Mouse (Mus musculus): Measurements from ENCODE around the gene Dcps.

Gene Dcps

GRCm38 (mm10) chr9:35131637-35132397 is 44.0 kb downstream of the Dcps start:
- no peak for DNase-seq (ENCODE audit: low spot score)

- no peak for DNase-seq (ENCODE audit: low spot score)
These were observed 46.9 kb downstream of the Dcps start for GRCm38 (mm10) chr9:35128995-35129418.

- DNase-seq (ENCODE audit: low spot score): no peak
These were observed 47.3 kb downstream of the Dcps start for GRCm38 (mm10) chr9:35128564-35128963.

- DNase-seq (ENCODE audit: low spot score): no peak
These were observed 48.3 kb downstream of the Dcps start for GRCm38 (mm10) chr9:35127561-35127960.

- DNase-seq (ENCODE audit: low spot score): no peak
These were observed 48.7 kb downstream of the Dcps start for GRCm38 (mm10) chr9:35127147-35127546.

- DNase-seq (ENCODE audit: low spot score): no peak
These were observed 51.2 kb downstream of the Dcps start for GRCm38 (mm10) chr9:35124678-35124955.

- DNase-seq (ENCODE audit: low spot score): no peak
These were observed 51.8 kb downstream of the Dcps start for GRCm38 (mm10) chr9:35123804-35124677.

- DNase-seq (ENCODE audit: low spot score): no peak
These were observed 52.4 kb downstream of the Dcps start for GRCm38 (mm10) chr9:35123456-35123803.

GRCm38 (mm10) chr9:35122551-35123266 is 53.2 kb downstream of the Dcps start:
- no peak for DNase-seq (ENCODE audit: low spot score)

- no peak for DNase-seq (ENCODE audit: low spot score)
These were observed 56.7 kb downstream of the Dcps start, which contains the start of gene St3gal4 for GRCm38 (mm10) chr9:35119168-35119567. St3gal4 (minus strand) TSS chr9:35119268.

- no peak for DNase-seq (ENCODE audit: low spot score)
These were observed 57.3 kb downstream of the Dcps start for GRCm38 (mm10) chr9:35118563-35118962.

GRCm38 (mm10) chr9:35117384-35118295 is 58.2 kb downstream of the Dcps start:
- no peak for DNase-seq (ENCODE audit: low spot score)

GRCm38 (mm10) chr9:35116391-35117381 is 59.2 kb downstream of the Dcps start:
- DNase-seq (ENCODE audit: low spot score): no peak

GRCm38 (mm10) chr9:35115804-35116203 is 60.1 kb downstream of the Dcps start:
- no peak for DNase-seq (ENCODE audit: low spot score)

- DNase-seq (ENCODE audit: low spot score): no peak
These were observed 60.6 kb downstream of the Dcps start for GRCm38 (mm10) chr9:35115299-35115698.

GRCm38 (mm10) chr9:35114234-35114633 is 61.6 kb downstream of the Dcps start:
- no peak for DNase-seq (ENCODE audit: low spot score)

- DNase-seq (ENCODE audit: low spot score): no peak
These were observed 63.8 kb downstream of the Dcps start for GRCm38 (mm10) chr9:35111941-35112595.

- DNase-seq (ENCODE audit: low spot score): no peak
These were observed 64.4 kb downstream of the Dcps start for GRCm38 (mm10) chr9:35111446-35111845.

GRCm38 (mm10) chr9:35110567-35110966 is 65.3 kb downstream of the Dcps start:
- no peak for DNase-seq (ENCODE audit: low spot score)

GRCm38 (mm10) chr9:35110051-35110450 is 65.8 kb downstream of the Dcps start:
- no peak for DNase-seq (ENCODE audit: low spot score)
